Mouse (Mus musculus) spleen, adult 2 months (tissue): ENCODE results near the gene Camta1.

ENCODE experiments used
- CTCF ChIP-seq: fragments of 200-500 bp; IDR thresholded peaks from 2 replicates; pipeline ENCODE4 v1.5.1; 2011; ENCODE audit warnings: mild to moderate bottlenecking, inconsistent platforms; ENCODE audit not compliant: insufficient read depth, insufficient read length, insufficient replicate concordance; ENCODE audit errors: extremely low read depth
- POLR2A ChIP-seq: fragments of 200-500 bp; IDR thresholded peaks from 2 replicates; pipeline ENCODE4 v1.6.1; 2011; ENCODE audit warnings: low read depth, low read length, inconsistent platforms

- TF ChIP-seq CTCF: no peak
- TF ChIP-seq POLR2A: no peak
These were observed 515.0 kb downstream of the Camta1 start for GRCm38 (mm10) chr4:151346673-151347072.
